Mouse (Mus musculus) ES-E14 (cell line): ENCODE results near the gene Zdhhc13.

Experiments used
- HCFC1 ChIP-seq: IDR thresholded peaks from 2 replicates; pipeline ENCODE4 v1.6.1; 2012; ENCODE audit warnings: low read length, inconsistent platforms, borderline replicate concordance; ENCODE audit not compliant: insufficient read depth
- MAFK ChIP-seq: IDR thresholded peaks from 2 replicates; pipeline ENCODE4 v1.6.1; 2014; ENCODE audit warnings: mild to moderate bottlenecking, low read depth, low read length, inconsistent platforms; ENCODE audit not compliant: insufficient read depth
- ZC3H11A ChIP-seq: IDR thresholded peaks from 2 replicates; pipeline ENCODE4 v1.6.1; 2012; ENCODE audit warnings: low read depth, mild to moderate bottlenecking, inconsistent platforms, low read length, borderline replicate concordance
- ZNF384 ChIP-seq: IDR thresholded peaks from 2 replicates; pipeline ENCODE4 v1.6.1; 2012; ENCODE audit warnings: low read depth, low read length, inconsistent platforms

GRCm38 (mm10) chr7:48847820-48848650 is 59.2 kb downstream of the Zdhhc13 start, which contains the start of gene Csrp3:
- TF ChIP-seq ZNF384 (no peak), MAFK (no peak), HCFC1 (no peak), ZC3H11A (no peak)
